Mouse (Mus musculus) heart, embryonic 10.5 days (tissue): ENCODE data around the gene Aebp2. TPM values are rescaled to one million over a fixed set of nuclear protein-coding genes. Genes with fewer than 3 reads are reported as not detected.
"Not testable (repeated sequence)": the region's sequence is repeated elsewhere in the genome, so short reads cannot be mapped to it uniquely, and the experiment has no call there.

Experiments
- DNase-seq: peaks from one replicate; pipeline ENCODE4 v3.0.0-alpha.2; 2017; ENCODE audit warnings: low spot score
- H3K27ac ChIP-seq: fragments of 300-500 bp; sonication (generic); 2 replicates; pipeline ENCODE4 v1.5.1; 2016; ENCODE audit warnings: mild to moderate bottlenecking
- H3K27me3 ChIP-seq: fragments of 300-500 bp; sonication (generic); 2 replicates; pipeline ENCODE4 v1.6.1; 2016; ENCODE audit warnings: mild to moderate bottlenecking; ENCODE audit not compliant: poor library complexity, insufficient read depth, severe bottlenecking
- H3K36me3 ChIP-seq: fragments of 300-500 bp; sonication (generic); 2 replicates; pipeline ENCODE4 v1.6.1; 2016; ENCODE audit warnings: mild to moderate bottlenecking, moderate library complexity
- H3K4me1 ChIP-seq: fragments of 300-500 bp; sonication (generic); 2 replicates; pipeline ENCODE4 v1.6.1; 2016; ENCODE audit warnings: mild to moderate bottlenecking
- H3K4me3 ChIP-seq: fragments of 300-500 bp; sonication (generic); 2 replicates; pipeline ENCODE4 v1.5.1; 2016; ENCODE audit warnings: mild to moderate bottlenecking, moderate library complexity
- H3K9me3 ChIP-seq: fragments of 300-500 bp; sonication (generic); 2 replicates; pipeline ENCODE4 v1.6.1; 2016; ENCODE audit warnings: mild to moderate bottlenecking, moderate library complexity
- WGBS: fragments of 180-500 bp; shearing (Covaris S2); methylation state at CpG from one replicate; pipeline ENCODE4 v1.1.7; 2016; 5-methylcytosine and 5-hydroxymethylcytosine counted together
- polyA plus RNA-seq: library from polyadenylated mRNA; unstranded; fragments of >200 nt; fragmentation: Nextera tagmentation; extraction: Ambion mirVana; gene quantifications from 2 replicates; pipeline ENCODE4 v1.2.1, GENCODE M21; 2016

Aebp2 gene
- polyA plus RNA-seq, 1 experiment from 2014 or later: 11.0 TPM

DNA sequence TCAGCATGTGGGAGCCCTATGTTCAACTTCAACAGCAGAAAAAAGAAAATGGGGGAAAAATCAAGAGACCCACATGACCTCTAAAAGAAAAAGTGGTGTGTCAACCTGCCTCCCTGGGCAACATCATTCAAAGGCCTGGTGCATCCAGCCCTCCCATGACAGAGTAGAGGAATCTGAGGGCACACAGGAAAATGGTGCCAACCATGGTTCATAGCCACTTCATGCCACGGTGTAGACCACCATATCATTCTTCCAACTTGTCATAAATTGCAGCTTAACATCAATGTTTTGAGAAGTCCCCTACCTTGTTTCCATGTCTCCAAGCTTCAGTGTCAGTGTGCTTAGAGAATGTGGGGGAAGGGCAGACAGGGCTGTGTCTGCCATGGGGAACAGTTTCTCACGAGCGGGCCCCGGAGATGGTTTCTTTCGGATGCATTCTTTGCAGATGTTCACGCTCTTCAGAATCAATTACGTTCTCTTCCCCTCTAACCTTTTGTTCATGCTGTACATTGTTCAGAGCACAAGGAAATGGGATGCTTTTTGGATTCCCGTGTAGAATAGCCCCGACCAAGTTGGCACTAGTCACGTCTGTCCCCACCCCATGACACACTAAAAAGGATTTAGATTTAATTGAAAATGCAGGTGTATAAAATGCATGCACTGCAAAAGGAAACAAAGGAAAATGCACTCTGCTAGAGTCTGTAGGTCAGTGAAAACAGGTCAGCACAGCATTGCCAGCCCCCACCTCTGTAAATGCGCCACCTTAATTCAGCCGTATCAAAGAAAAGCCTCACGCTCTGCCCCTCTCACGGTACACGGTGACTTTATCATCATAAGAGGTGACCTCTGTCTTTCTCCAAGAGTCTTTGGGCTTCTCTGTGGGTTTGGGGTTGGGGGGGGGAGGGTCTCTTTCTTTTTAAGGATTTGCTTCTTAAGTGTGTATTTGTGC lies 24.8 kb upstream of the Aebp2 start:
- Histone ChIP-seq H3K4me3 (no peak overlapping the region), H3K9me3 (no peaks in the 10 kb centered on the region), H3K27me3 (no peaks in the 10 kb centered on the region), H3K4me1 (no peaks in the 10 kb centered on the region), H3K36me3 (peaks cover 39% of the 10 kb centered on the region; the same call in 1 of the 2 replicates), H3K27ac (no peak overlapping the region)
- no peak for DNase-seq
- WGBS: 91% methylated on average over 15 of the region's 15 CpGs

DNA sequence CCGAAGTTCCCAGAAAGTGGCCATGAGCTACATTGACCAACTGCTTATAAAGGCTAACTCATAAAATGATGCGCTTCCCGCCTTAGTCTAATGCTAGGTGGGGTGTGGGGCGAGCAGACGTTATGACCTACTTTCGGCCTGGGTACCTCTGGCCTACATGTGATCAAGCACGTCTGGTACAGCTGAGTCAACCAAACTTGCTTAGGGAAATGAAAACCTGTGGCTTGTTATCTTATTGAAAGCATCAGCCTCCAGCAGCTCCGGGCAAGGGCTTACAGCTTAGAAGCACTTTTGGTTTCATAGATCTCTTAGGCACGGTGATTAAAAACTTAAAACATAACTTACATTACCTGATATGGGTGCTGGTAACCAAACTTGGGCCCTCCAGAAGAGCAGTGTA lies 23.9 kb upstream of the Aebp2 start:
- no peak for DNase-seq
- no peak overlapping the region for H3K4me3 ChIP-seq
- H3K27me3 ChIP-seq: no peaks in the 10 kb centered on the region
- no peak overlapping the region for H3K27ac ChIP-seq
- peaks cover 6% of the 10 kb centered on the region; the same call in 1 of the 2 replicates for H3K4me1 ChIP-seq
- peaks cover 30% of the 10 kb centered on the region; the same call in 1 of the 2 replicates for H3K36me3 ChIP-seq
- 90% methylated on average over 9 of the region's 9 CpGs for WGBS
- H3K9me3 ChIP-seq: no peaks in the 10 kb centered on the region

DNA sequence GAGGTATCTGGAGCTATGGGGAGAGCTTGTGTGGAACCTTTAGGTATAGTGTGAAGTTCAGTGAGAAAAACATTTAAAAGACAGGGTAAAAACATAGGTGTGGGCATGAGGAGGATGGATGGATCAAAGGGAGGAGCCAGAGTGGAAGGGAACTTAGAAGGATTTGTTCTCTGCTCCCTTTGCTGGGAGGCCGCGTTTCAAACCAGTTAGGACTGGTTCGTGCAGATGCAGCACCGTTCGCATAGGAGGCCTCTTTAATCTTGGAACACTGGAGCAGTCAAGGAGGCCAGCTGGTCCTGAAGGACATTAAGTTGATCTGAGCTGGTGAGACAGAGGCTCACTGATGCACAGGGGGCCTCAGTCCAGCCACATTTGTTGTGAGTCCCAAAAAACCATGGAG lies 23.1 kb upstream of the Aebp2 start:
- Histone ChIP-seq H3K27me3 (no peaks in the 10 kb centered on the region), H3K9me3 (no peaks in the 10 kb centered on the region), H3K36me3 (peaks cover 23% of the 10 kb centered on the region; the same call in 1 of the 2 replicates), H3K27ac (no peak overlapping the region), H3K4me1 (peaks cover 9% of the 10 kb centered on the region; the same call in 1 of the 2 replicates), H3K4me3 (no peak overlapping the region)
- WGBS: 86% methylated on average over 5 of the region's 5 CpGs
- DNase-seq: no peak

- H3K27me3 ChIP-seq, H3K9me3 ChIP-seq, H3K4me1 ChIP-seq, H3K27ac ChIP-seq, H3K4me3 ChIP-seq, DNase-seq: not testable (repeated sequence)
- 85% methylated on average over 8 of the region's 8 CpGs for WGBS
- peaks cover 17% of the 10 kb centered on the region; the same call in 1 of the 2 replicates for H3K36me3 ChIP-seq
These were observed 21.8 kb upstream of the Aebp2 start for GRCm38 (mm10) chr6:140600671-140601070.

GRCm38 (mm10) chr6:140601175-140601574 lies 21.3 kb upstream of the Aebp2 start:
- DNase-seq: no peak
- WGBS: 90% methylated on average over 4 of the region's 4 CpGs
- Histone ChIP-seq H3K36me3 (peaks cover 12% of the 10 kb centered on the region; the same call in 1 of the 2 replicates), H3K27ac (no peak overlapping the region), H3K4me3 (no peak overlapping the region), H3K9me3 (no peaks in the 10 kb centered on the region), H3K27me3 (no peaks in the 10 kb centered on the region), H3K4me1 (peaks cover 9% of the 10 kb centered on the region; the same call in 1 of the 2 replicates)

DNA sequence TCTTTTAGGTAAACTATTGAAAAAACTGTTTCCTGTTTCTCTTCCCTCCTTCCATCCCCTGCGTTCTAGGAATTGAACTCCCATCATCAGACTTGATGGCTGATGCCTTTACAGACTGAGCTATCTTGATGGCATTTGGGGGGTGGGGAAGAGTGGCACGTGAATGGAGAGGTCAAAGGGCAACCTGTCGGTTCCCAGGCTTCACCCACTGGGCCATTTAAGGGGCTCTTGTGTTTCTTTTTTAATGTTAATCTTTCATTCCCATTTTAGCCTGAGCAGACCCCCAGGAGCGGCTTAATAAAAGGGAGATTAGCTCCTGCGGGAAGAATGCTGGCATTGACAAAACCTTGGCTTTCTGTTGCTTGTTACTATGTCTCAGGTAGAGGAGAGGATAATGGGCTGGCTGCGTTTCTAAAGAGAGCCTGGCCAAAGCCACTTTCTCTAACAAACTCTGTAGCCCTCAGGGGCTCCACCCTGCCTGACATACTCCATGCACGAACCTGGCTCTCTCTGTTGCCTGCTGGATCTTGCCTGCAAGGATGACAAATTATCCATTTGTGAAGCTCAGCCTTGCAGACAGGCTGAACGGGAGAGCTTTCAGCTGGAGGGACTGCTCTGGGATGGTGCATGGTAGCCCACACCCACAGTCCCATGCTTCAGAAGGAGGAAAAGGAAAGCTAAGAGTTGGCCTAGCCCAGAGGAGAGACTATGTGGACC lies 19.1 kb upstream of the Aebp2 start:
- DNase-seq: peak; percentile 67
- Histone ChIP-seq H3K27ac (no peak overlapping the region), H3K36me3 (no peaks in the 10 kb centered on the region), H3K4me1 (peaks cover 9% of the 10 kb centered on the region; the same call in 1 of the 2 replicates), H3K27me3 (no peaks in the 10 kb centered on the region), H3K4me3 (no peak overlapping the region), H3K9me3 (no peaks in the 10 kb centered on the region)
- WGBS: 21% methylated on average over 8 of the region's 8 CpGs

GRCm38 (mm10) chr6:140605173-140605572 lies 17.3 kb upstream of the Aebp2 start:
- WGBS: 88% methylated on average over 5 of the region's 5 CpGs
- H3K27ac ChIP-seq, H3K36me3 ChIP-seq, H3K27me3 ChIP-seq, H3K4me1 ChIP-seq, H3K9me3 ChIP-seq, DNase-seq, H3K4me3 ChIP-seq: not testable (repeated sequence)

GRCm38 (mm10) chr6:140605732-140606131 lies 16.7 kb upstream of the Aebp2 start:
- no peak overlapping the region for H3K27ac ChIP-seq
- no peak overlapping the region for H3K4me3 ChIP-seq
- no peak for DNase-seq
- H3K27me3 ChIP-seq: no peaks in the 10 kb centered on the region
- no peaks in the 10 kb centered on the region for H3K36me3 ChIP-seq
- H3K4me1 ChIP-seq: peaks cover 9% of the 10 kb centered on the region; the same call in 1 of the 2 replicates
- H3K9me3 ChIP-seq: no peaks in the 10 kb centered on the region
- WGBS: 71% methylated on average over 3 of the region's 3 CpGs

- WGBS: 74% methylated on average over 10 of the region's 10 CpGs
- DNase-seq: no peak
- Histone ChIP-seq H3K27me3 (no peaks in the 10 kb centered on the region), H3K4me3 (no peak overlapping the region), H3K27ac (no peak overlapping the region), H3K4me1 (peaks cover 9% of the 10 kb centered on the region; the same call in 1 of the 2 replicates), H3K36me3 (no peaks in the 10 kb centered on the region), H3K9me3 (no peaks in the 10 kb centered on the region)
These were observed 15.9 kb upstream of the Aebp2 start for GRCm38 (mm10) chr6:140606534-140606933.

DNA sequence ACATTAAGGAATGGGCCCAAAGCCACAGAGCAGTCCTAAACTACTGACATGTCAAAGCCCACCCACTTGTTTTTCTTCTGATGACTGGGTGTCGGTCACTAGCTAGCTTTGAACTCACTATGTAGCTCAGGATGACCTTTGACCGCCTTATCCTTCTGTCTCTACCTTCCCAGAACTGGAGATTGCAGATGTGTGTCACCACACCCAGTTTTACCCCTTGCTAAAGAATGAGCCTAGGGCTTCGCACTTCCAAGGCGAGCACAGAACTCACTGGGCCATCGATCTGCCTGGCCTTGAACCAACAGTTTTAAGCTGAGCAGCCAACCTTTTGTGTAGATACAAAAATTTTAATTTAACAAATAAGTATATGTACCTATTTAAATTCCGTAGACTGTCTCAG lies 13.8 kb upstream of the Aebp2 start:
- H3K9me3 ChIP-seq: no peaks in the 10 kb centered on the region
- 87% methylated on average over 6 of the region's 6 CpGs for WGBS
- no peaks in the 10 kb centered on the region for H3K36me3 ChIP-seq
- H3K27me3 ChIP-seq: no peaks in the 10 kb centered on the region
- no peak overlapping the region for H3K4me3 ChIP-seq
- no peak overlapping the region for H3K27ac ChIP-seq
- H3K4me1 ChIP-seq: peaks cover 2% of the 10 kb centered on the region; the same call in 1 of the 2 replicates
- DNase-seq: no peak

- H3K36me3 ChIP-seq: no peaks in the 10 kb centered on the region
- H3K9me3 ChIP-seq: no peaks in the 10 kb centered on the region
- no peak for DNase-seq
- no peak overlapping the region for H3K4me3 ChIP-seq
- no peaks in the 10 kb centered on the region; the same call in 1 of the 2 replicates for H3K4me1 ChIP-seq
- H3K27ac ChIP-seq: no peak overlapping the region
- 84% methylated on average over 4 of the region's 4 CpGs for WGBS
- H3K27me3 ChIP-seq: no peaks in the 10 kb centered on the region
These were observed 12.9 kb upstream of the Aebp2 start for GRCm38 (mm10) chr6:140609533-140609932.

DNA sequence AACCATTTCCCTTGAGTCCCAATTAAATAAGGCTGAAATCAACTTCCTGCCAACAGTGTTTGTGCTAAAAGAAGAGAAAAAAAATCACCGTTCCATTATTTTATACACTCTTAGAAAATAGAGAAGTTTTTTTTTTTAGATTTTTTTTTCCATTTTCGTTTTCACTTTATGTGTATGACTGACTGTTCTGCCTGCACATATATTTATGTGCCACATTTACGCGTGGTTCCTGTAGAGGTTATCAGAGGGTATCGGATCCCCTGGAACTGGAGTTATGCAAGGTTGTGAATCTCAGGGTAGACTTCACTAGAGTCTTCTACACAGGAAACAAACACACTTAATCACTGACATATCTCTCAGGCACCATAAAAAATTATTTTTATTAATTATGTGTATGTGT lies 12.3 kb upstream of the Aebp2 start:
- Histone ChIP-seq H3K36me3 (no peaks in the 10 kb centered on the region), H3K9me3 (no peaks in the 10 kb centered on the region), H3K27me3 (no peaks in the 10 kb centered on the region), H3K4me3 (no peak overlapping the region), H3K4me1 (no peaks in the 10 kb centered on the region; the same call in 1 of the 2 replicates), H3K27ac (no peak overlapping the region)
- DNase-seq: no peak
- WGBS: 92% methylated on average over 5 of the region's 5 CpGs

DNA sequence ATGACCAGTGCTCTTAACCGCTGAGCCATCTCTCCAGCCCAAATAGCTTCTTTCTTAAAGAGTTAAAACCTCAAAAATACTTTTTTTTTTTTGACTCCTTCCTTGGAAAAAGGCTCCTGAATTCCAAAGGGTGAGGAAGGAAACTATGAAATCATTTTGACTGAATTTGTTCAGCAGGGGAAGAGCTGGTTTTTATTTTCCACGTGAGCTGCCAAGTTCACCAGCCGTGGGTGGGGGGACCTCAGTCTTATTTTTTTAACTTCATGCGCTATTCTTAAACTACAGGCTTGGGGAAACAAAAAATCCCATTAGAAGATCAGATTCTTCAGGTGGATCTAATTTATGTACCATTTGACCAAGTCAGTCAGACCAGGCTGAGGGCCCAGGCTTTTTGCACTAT lies 11.2 kb upstream of the Aebp2 start:
- WGBS: 85% methylated on average over 4 of the region's 4 CpGs
- no peak for DNase-seq
- H3K27me3 ChIP-seq: no peaks in the 10 kb centered on the region

More for the DNA sequence above, 11.2 kb upstream of the Aebp2 start:
- Histone ChIP-seq H3K27ac (no peak overlapping the region), H3K36me3 (no peaks in the 10 kb centered on the region), H3K4me3 (no peak overlapping the region), H3K9me3 (no peaks in the 10 kb centered on the region), H3K4me1 (no peaks in the 10 kb centered on the region; the same call in 1 of the 2 replicates)
